Mouse (Mus musculus) C2C12 (cell line): ENCODE data around the gene Eif2ak3.

Source experiments
- CEBPB ChIP-seq: IDR thresholded peaks from one replicate; pipeline ENCODE4 v1.6.1; 2011; ENCODE audit warnings: low read depth, mild to moderate bottlenecking, control low read depth, moderate library complexity
- CTCF ChIP-seq: IDR thresholded peaks from one replicate; pipeline ENCODE4 v1.5.1; 2011; ENCODE audit not compliant: control insufficient read depth, insufficient read depth, insufficient read length
- FOSL1 ChIP-seq: IDR thresholded peaks from one replicate; pipeline ENCODE4 v1.8.0; 2011; ENCODE audit warnings: mild to moderate bottlenecking, low read length; ENCODE audit not compliant: poor library complexity, insufficient read depth, severe bottlenecking
- MAX ChIP-seq: IDR thresholded peaks from one replicate; pipeline ENCODE4 v1.6.1; 2011; ENCODE audit warnings: mild to moderate bottlenecking, control low read depth
- MYOD1 ChIP-seq: IDR thresholded peaks from one replicate; pipeline ENCODE4 v1.6.1; 2011; ENCODE audit warnings: low read depth; ENCODE audit not compliant: control insufficient read depth, insufficient read length
- MYOG ChIP-seq: IDR thresholded peaks from one replicate; pipeline ENCODE4 v1.6.1; 2011; ENCODE audit not compliant: control insufficient read depth, insufficient read length; ENCODE audit errors: extremely low read depth
- USF1 ChIP-seq: IDR thresholded peaks from one replicate; pipeline ENCODE4 v1.6.1; 2011; ENCODE audit warnings: low read depth, mild to moderate bottlenecking, control low read depth, moderate library complexity

- TF ChIP-seq CTCF (no peak), CEBPB (no peak), MAX (no peak), USF1 (no peak), MYOG (no peak), MYOD1 (no peak), FOSL1 (no peak)
Observed at GRCm38 (mm10) chr6:70814629-70814950, 29.7 kb upstream of the Eif2ak3 start.
